Mouse (Mus musculus) left cerebral cortex, postnatal 25 days (tissue): ENCODE results near the gene Ndufb3. TPM values are rescaled to one million over a fixed set of nuclear protein-coding genes. Genes with fewer than 3 reads are reported as not detected.
A peak's percentile ranks its signal among the peaks of the same experiment; 100 is the strongest.
"Not testable (repeated sequence)": the region's sequence is repeated elsewhere in the genome, so short reads cannot be mapped to it uniquely, and the experiment has no call there.

Experiments
- DNase-seq, 2 experiments: peaks; one replicate each; pipeline ENCODE4 v3.0.0; 2022; ENCODE audit warnings: low spot score in 2 of 2, mixed read lengths in 1 of 2
- intact Hi-C: fragments of 180-260 bp; cut with DNase I; formaldehyde crosslinking; loops from one replicate; pipeline ENCODE4 v1.15.1; 2025
- total RNA-seq, 2 experiments: library from RNA; stranded (reverse); gene quantifications; 2 replicates each; pipeline ENCODE4 v1.2.3; 2021

Gene Ndufb3
- 100 to 1,000 TPM; 111 to 112 TPM for total RNA-seq

GRCm38 (mm10) chr1:58586171-58586997 is at the start of gene Ndufb3, which contains the start of gene Fam126b:
Gene Ndufb3, plus strand, starts transcription at chr1:58586384.
Gene Fam126b, minus strand, starts transcription at chr1:58586323.
- intact Hi-C loops: no loop called here
- DNase-seq: peak; percentile 92 to 95

- intact Hi-C loops: no loop called here
- DNase-seq: no peak
Observed at GRCm38 (mm10) chr1:58541386-58541785, 44.8 kb upstream of the Ndufb3 start.

GRCm38 (mm10) chr1:58560370-58560769 is 25.8 kb upstream of the Ndufb3 start:
- DNase-seq: not testable (repeated sequence)
- intact Hi-C loops: loop anchor here (5.0 kb wide), 2 partner anchors 137 to 187 kb away; partner anchors contain the start of gene Als2cr12

GRCm38 (mm10) chr1:58562455-58562854 is 23.7 kb upstream of the Ndufb3 start:
- intact Hi-C loops: loop anchor here (5.0 kb wide), 2 partner anchors 135 to 185 kb away; partner anchors contain the start of gene Als2cr12
- peak; percentile 24 to 27 for DNase-seq

GRCm38 (mm10) chr1:58564981-58565380 is 21.2 kb upstream of the Ndufb3 start:
- DNase-seq: no peak
- intact Hi-C loops: loop anchor here (5.0 kb wide), 2 partner anchors 132 to 182 kb away; partner anchors contain the start of gene Als2cr12

GRCm38 (mm10) chr1:58566621-58567020 is 19.6 kb upstream of the Ndufb3 start:
- no peak for DNase-seq
- intact Hi-C loops: no loop called here

GRCm38 (mm10) chr1:58568456-58569130 is 17.6 kb upstream of the Ndufb3 start:
- no peak for DNase-seq
- intact Hi-C loops: no loop called here

- intact Hi-C loops: no loop called here
- DNase-seq: no peak
Observed at GRCm38 (mm10) chr1:58570437-58570836, 15.7 kb upstream of the Ndufb3 start.

GRCm38 (mm10) chr1:58579179-58579578 is 7.0 kb upstream of the Ndufb3 start:
- intact Hi-C loops: no loop called here
- DNase-seq: peak in 1 of 2 experiments; percentile 19

- DNase-seq: no peak
- intact Hi-C loops: no loop called here
Observed at GRCm38 (mm10) chr1:58582611-58583010, 3.6 kb upstream of the Ndufb3 start.

- DNase-seq: peak in 1 of 2 experiments; percentile 42
- intact Hi-C loops: no loop called here
Observed at GRCm38 (mm10) chr1:58584271-58584670, 1.9 kb upstream of the Ndufb3 start.

GRCm38 (mm10) chr1:58585373-58586170 is 612 bp upstream of the Ndufb3 start:
- intact Hi-C loops: no loop called here
- DNase-seq: peak; percentile 42 to 60

GRCm38 (mm10) chr1:58587491-58587890 is 1.3 kb downstream of the Ndufb3 start:
- DNase-seq: no peak
- intact Hi-C loops: no loop called here

GRCm38 (mm10) chr1:58602681-58603080 is 16.5 kb downstream of the Ndufb3 start:
- intact Hi-C loops: no loop called here
- DNase-seq: no peak

GRCm38 (mm10) chr1:58603738-58604137 is 17.6 kb downstream of the Ndufb3 start:
- intact Hi-C loops: no loop called here
- DNase-seq: no peak

GRCm38 (mm10) chr1:58609591-58609990 is 23.4 kb downstream of the Ndufb3 start:
- DNase-seq, intact Hi-C loops: not testable (repeated sequence)

- intact Hi-C loops: no loop called here
Observed at GRCm38 (mm10) chr1:58610166-58610565, 24.0 kb downstream of the Ndufb3 start.

GRCm38 (mm10) chr1:58610611-58611010 is 24.4 kb downstream of the Ndufb3 start:
- intact Hi-C loops: no loop called here
- DNase-seq: no peak

More at GRCm38 (mm10) chr1:58610166-58610565, 24.0 kb downstream of the Ndufb3 start:
- DNase-seq: no peak

- intact Hi-C loops: no loop called here
- peak in 1 of 2 experiments; percentile 30 for DNase-seq
Observed at GRCm38 (mm10) chr1:58613786-58614185, 27.6 kb downstream of the Ndufb3 start.

- intact Hi-C loops: no loop called here
- peak; percentile 23 to 84 for DNase-seq
Observed at GRCm38 (mm10) chr1:58614424-58614823, 28.2 kb downstream of the Ndufb3 start.
